Mouse (Mus musculus) ovary, adult 18-20 months (tissue): ENCODE measurements around the gene Man2b1.
"Not testable (repeated sequence)": the region's sequence is repeated elsewhere in the genome, so short reads cannot be mapped to it uniquely, and the experiment has no call there.

Source experiments
- DNase-seq: peaks from one replicate; pipeline ENCODE4 v3.0.0; 2022; ENCODE audit warnings: low spot score, mixed read lengths

The Man2b1 gene

DNA sequence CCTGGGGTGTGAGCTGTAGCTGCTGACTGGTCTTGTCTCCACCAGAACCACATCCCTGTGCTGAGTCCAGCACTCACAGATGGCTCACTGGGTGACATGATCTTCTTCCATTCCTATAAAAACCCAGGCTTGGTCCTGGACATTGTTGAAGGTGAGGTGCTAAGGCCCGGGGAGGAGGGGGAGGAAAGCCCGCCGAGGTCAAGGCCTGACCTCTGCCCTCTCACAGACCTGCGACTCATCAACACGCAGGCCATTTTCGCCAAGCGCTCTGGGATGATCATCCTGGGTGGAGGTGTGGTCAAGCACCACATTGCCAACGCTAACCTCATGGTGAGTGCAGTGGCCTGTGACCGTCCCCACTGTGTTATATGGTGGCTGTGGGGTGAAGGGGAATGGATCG is 8.9 kb upstream of the Man2b1 start:
- no peak for DNase-seq

DNA sequence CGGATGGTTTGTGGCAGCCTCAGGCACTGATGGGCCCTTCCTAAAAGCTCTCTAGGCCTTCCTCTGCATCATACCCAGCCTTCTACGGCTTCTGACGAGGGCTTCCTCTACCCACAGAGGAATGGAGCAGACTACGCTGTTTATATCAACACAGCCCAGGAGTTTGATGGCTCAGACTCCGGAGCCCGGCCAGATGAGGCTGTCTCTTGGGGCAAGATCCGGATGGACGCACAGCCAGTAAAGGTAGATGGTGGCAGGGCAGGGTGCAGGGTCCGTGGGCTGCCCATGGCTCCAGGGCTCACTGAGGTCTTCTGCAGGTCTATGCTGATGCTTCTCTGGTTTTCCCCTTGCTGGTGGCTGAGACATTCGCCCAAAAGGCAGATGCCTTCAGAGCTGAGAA is 8.5 kb upstream of the Man2b1 start:
- DNase-seq, result no peak

GRCm38 (mm10) chr8:85076001-85076400 is 7.1 kb upstream of the Man2b1 start:
- no peak for DNase-seq

GRCm38 (mm10) chr8:85076993-85077392 is 6.1 kb upstream of the Man2b1 start:
- DNase-seq, result peak; percentile 64

GRCm38 (mm10) chr8:85080214-85080531 is 2.9 kb upstream of the Man2b1 start:
- DNase-seq, result no peak

DNA sequence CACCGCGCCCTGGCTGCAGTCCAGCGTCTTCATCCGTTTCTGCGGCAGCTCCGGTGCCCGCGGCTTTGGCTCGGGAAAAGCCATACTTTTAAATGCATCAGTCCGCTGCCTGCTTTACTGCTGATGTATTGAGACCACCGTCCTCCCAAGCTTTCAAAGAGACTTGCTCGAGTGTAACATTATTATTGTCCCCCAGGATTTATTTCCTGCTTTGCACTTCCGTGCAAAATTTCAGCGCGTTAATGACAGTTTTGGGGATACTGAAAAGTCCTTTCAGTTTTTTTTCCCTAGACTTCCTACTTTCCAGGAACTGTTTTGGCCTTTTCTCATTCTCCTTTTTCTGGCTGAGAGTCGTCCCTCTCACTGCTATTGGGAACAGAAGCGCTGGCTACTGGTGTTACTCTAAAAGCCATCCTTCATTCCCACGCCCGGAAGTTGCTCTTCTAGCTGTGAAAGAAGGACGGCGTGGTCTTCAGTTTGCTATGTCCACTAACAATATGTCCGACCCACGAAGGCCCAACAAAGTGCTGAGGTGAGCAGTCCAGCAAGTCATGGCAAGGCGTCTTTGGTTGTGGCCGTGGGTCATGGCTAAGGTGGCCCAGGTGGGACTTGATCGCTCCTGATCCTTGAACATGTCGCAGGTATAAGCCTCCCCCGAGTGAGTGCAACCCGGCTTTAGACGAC is 2.4 kb upstream of the Man2b1 start, which contains the start of gene Wdr83os:
Wdr83os (plus strand) TSS at position 209 of the 684 bp plus-strand sequence.
- no peak for DNase-seq

- DNase-seq, result no peak
These were observed 1.9 kb upstream of the Man2b1 start, which contains the start of gene Wdr83 for GRCm38 (mm10) chr8:85081216-85081555. TSS of gene Wdr83 (minus strand) at chr8:85081306.

- DNase-seq, result not testable (repeated sequence)
These were observed 901 bp upstream of the Man2b1 start for GRCm38 (mm10) chr8:85082169-85082568.

DNA sequence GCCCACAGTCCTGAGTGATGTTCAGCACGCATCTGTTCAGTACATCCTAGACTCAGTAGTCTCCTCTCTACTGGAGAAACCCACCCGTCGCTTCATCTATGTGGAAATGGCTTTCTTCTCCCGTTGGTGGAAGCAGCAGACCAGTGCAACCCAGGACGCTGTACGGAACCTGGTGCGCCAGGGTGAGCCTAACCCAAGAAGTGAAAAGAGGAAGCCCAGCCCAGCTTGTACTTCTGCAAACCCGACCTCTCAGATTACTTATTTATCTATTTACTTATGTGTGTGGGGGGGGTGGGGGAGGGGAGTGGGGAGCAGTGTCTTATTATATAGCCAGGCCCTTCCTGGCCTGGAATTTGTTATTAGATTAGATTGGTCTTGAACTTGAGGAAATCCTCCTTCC is 1.6 kb downstream of the Man2b1 start:
- no peak for DNase-seq

GRCm38 (mm10) chr8:85086238-85086637 is 3.2 kb downstream of the Man2b1 start:
- DNase-seq, result no peak

- no peak for DNase-seq
These were observed 5.7 kb downstream of the Man2b1 start for GRCm38 (mm10) chr8:85088771-85089170.

DNA sequence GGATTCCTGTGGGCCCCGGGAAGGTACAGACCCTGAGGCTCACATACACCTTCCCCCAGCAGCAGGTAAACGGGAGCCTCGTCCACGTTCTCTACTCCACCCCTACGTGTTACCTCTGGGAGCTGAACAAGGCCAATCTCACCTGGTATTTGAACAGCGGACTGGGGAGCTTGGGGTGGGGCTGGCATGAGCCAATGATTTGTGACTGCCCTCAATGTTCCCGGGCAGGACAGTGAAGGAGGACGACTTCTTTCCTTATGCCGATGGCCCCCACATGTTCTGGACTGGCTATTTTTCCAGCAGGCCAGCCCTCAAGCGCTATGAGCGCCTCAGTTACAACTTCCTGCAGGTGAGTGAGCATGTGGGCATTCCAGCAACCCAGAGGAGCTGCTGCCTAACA is 7.8 kb downstream of the Man2b1 start:
- DNase-seq, result no peak

DNA sequence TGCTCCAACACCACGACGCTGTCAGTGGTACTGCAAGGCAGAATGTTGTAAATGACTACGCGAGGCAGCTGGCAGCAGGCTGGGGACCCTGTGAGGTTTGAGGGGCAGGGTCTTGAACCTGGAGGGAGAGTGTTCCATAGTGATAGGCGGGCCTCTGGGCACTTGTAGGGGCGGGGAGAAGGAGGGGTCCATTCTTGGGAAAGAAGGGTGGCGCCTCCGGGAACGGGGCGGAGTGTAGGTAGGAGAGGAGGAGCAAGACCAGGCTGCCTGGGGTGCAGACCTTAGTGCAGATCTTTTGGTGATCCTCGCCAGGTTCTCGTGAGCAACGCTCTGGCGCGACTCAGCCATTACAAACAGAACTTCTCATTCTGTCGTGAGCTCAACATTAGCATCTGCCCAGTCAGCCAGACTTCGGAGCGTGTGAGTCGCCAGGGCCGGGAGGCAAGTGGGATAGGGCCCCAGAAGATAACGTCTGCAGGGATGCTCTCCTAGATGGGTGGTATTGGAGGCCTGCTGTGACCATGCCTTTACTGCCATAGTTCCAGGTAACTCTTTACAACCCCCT is 8.5 kb downstream of the Man2b1 start:
- no peak for DNase-seq

DNA sequence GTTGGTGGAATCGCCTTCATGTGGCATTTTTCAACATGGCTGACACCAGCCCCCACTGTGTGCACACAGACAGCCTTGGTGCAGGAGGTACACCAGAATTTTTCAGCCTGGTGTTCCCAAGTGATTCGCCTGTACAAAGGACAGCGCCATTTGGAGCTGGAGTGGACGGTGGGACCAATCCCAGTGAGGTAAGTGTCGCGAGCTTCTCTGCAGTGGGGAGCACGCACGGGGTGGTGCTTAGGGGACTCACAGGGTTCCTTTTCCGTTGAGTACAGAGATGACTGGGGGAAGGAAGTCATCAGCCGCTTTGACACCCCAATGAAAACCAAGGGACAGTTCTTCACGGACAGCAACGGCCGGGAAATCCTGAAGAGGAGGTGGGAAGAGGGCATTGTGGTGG is 12.0 kb downstream of the Man2b1 start:
- no peak for DNase-seq

- no peak for DNase-seq
These were observed 12.5 kb downstream of the Man2b1 start for GRCm38 (mm10) chr8:85095566-85095965.

DNA sequence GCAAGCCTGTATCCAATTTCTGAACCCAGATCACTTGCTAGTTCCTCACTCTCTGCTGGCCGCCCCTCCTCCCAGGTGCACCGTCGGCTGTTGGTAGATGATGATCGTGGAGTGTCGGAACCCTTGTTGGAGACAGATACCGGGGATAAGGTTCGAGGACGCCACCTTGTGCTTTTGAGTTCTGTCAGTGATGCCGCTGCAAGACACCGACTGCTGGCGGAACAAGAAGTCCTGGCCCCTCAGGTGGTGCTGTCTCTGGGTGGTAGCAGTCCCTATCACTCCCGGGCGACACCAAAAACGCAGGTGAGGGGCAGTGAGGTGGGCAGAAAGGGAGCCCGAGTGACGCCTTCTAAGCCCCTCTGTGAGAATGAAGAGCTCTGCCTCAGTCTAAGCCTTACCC is 13.1 kb downstream of the Man2b1 start:
- no peak for DNase-seq

- DNase-seq, result no peak
These were observed 13.8 kb downstream of the Man2b1 start for GRCm38 (mm10) chr8:85096850-85097249.

DNA sequence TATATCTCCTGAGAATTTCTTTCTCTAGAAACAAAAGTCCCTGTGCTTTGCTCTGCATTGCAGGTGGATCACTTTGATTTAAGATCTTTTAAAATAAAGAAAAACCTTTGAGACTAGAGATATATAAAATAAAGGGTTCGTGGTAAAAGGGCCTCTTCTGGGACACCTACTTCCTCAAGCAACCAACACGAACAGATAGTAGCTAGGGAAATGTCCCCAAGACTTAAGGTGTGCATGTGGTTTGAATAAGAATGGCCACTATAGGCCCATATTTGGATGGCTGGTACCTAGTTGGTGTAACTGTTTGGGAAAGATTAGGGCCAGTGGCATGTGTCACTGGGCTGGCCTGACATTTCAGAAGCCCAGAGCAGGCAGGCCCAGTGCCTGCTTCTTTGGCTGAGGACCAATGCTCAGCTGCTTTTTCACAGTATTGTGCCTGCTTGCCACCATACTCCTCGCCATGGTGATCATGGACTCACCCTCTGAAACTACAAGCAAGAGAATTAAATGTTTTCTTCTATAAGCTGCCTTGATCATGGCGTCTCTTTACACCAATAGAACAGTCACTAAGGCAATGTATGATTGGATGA is 17.1 kb downstream of the Man2b1 start:
- no peak for DNase-seq

DNA sequence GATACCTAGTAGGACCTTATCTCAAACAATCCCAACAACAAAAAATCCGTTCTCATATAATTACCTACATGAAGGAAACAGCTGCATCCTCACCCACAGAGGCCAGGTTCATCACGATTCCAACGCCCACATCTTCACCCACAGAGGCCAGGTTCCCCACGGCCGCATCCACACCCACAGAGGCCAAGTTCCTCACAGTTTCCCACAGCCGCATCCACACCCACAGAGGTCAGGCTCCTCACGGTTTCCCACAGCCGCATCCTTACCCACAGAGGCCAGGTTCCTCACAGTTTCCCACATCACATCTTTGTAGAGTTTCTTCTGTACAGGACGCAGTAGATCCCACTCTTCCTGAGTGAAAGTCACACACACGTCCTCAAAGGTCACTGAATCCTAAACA is 30.2 kb downstream of the Man2b1 start:
- no peak for DNase-seq

DNA sequence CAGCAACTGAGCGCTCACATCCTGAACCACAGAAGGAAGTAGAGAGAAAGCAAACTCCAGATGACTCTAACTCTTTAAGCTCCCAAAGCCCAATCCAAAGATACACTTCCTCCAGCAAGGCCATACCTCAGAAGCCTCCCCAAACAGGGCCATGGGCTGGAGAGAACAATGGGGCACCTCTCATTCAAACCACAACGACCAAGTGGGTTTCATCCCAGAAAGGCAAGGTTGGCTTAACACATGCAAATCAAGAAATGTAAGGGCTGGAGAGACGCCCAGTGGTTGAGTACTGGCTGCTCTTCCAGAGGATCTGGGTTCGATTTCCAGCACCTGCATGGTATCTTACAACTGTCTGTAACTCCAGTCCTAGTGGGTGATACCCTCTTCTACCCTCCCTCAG is 32.4 kb downstream of the Man2b1 start:
- DNase-seq, result no peak

- no peak for DNase-seq
These were observed 33.9 kb downstream of the Man2b1 start for GRCm38 (mm10) chr8:85116984-85117383.

- peak; percentile 72 for DNase-seq
These were observed 36.2 kb downstream of the Man2b1 start for GRCm38 (mm10) chr8:85119052-85119981.

DNA sequence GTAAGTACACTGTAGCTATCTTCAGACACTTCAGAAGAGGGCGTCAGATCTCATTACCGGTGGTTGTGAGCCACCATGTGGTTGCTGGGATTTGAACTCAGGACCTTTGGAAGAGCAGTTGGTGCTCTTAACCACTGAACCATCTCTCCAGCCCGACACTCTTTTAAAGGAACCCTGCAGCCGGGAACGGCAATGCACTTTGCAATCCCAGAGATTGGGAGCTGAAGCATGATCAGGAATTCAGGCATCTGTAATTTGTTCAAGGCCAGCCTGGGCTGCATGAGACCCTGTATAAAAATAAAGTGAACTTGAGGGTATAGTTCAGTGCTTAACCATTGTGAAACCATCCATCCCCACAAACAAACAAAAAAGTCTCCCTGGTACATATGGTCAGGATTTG is 37.2 kb downstream of the Man2b1 start:
- DNase-seq, result not testable (repeated sequence)
